Mouse (Mus musculus) kidney, adult 9 months (tissue): ENCODE measurements around the gene Rnpepl1.
A peak's percentile ranks its signal among the peaks of the same experiment; 100 is the strongest.
"Not testable (repeated sequence)": the region's sequence is repeated elsewhere in the genome, so short reads cannot be mapped to it uniquely, and the experiment has no call there.

Experiments used
- DNase-seq: peaks from one replicate; pipeline ENCODE4 v3.0.0; 2022

Gene Rnpepl1

GRCm38 (mm10) chr1:92943219-92943989 is 32.8 kb downstream of the Rnpepl1 start:
- DNase-seq = no peak

- peak; percentile 36 for DNase-seq
Measured at GRCm38 (mm10) chr1:92947966-92948365, 37.4 kb downstream of the Rnpepl1 start.

GRCm38 (mm10) chr1:92949426-92949825 is 38.8 kb downstream of the Rnpepl1 start:
- DNase-seq = no peak

GRCm38 (mm10) chr1:92950607-92951006 is 40.0 kb downstream of the Rnpepl1 start, which contains the start of gene Gpr35:
Gene Gpr35, plus strand, starts transcription at chr1:92950865.
- no peak for DNase-seq

- DNase-seq = no peak
Measured at GRCm38 (mm10) chr1:92953641-92954040, 43.1 kb downstream of the Rnpepl1 start.

- DNase-seq = peak; percentile 80
Measured at GRCm38 (mm10) chr1:92956571-92957335, 46.2 kb downstream of the Rnpepl1 start.

- no peak for DNase-seq
Measured at GRCm38 (mm10) chr1:92958999-92959398, 48.4 kb downstream of the Rnpepl1 start.

- not testable (repeated sequence) for DNase-seq
Measured at GRCm38 (mm10) chr1:92970791-92971190, 60.2 kb downstream of the Rnpepl1 start.

- no peak for DNase-seq
Measured at GRCm38 (mm10) chr1:92971879-92972795, 61.6 kb downstream of the Rnpepl1 start.

GRCm38 (mm10) chr1:92972854-92973253 is 62.3 kb downstream of the Rnpepl1 start:
- DNase-seq = peak; percentile 26
